Mouse (Mus musculus) liver, adult 2 months (tissue): Measurements from ENCODE around the gene Cd80. TPM values are rescaled to one million over a fixed set of nuclear protein-coding genes. Genes with fewer than 3 reads are reported as not detected.

Source experiments
- DNase-seq: peaks from one replicate; pipeline ENCODE4 v3.0.0-alpha.2; 2011; ENCODE audit warnings: low read depth, low spot score; ENCODE audit errors: extremely low read depth
- H3K27ac ChIP-seq: fragments of 200-500 bp; replicated peaks from 2 replicates; pipeline ENCODE4 v1.5.1; 2012; ENCODE audit warnings: low read depth, mild to moderate bottlenecking, control low read depth, inconsistent platforms, low read length; ENCODE audit not compliant: insufficient read depth
- H3K27me3 ChIP-seq: fragments of 200-500 bp; 2 replicates; pipeline ENCODE4 v1.6.1; 2012; ENCODE audit warnings: mild to moderate bottlenecking, moderate library complexity, low read length, inconsistent platforms; ENCODE audit not compliant: control insufficient read depth, insufficient read depth
- H3K36me3 ChIP-seq: fragments of 200-500 bp; 2 replicates; pipeline ENCODE4 v1.6.1; 2012; ENCODE audit warnings: low read length, inconsistent platforms; ENCODE audit not compliant: control insufficient read depth, insufficient read depth
- H3K4me1 ChIP-seq: fragments of 200-500 bp; 2 replicates; pipeline ENCODE4 v1.6.1; 2011; ENCODE audit warnings: low read length; ENCODE audit not compliant: control insufficient read depth, insufficient read depth
- H3K4me3 ChIP-seq: fragments of 200-500 bp; 2 replicates; pipeline ENCODE4 v1.5.1; 2011; ENCODE audit warnings: low read depth, mild to moderate bottlenecking, control low read depth, low read length, moderate library complexity; ENCODE audit not compliant: insufficient read depth
- H3K79me2 ChIP-seq: fragments of 200-500 bp; 2 replicates; pipeline ENCODE4 v1.6.1; 2012; ENCODE audit warnings: inconsistent platforms, mild to moderate bottlenecking, low read length, moderate library complexity; ENCODE audit not compliant: control insufficient read depth, insufficient read depth
- H3K9ac ChIP-seq: fragments of 200-500 bp; 2 replicates; pipeline ENCODE4 v1.6.1; 2012; ENCODE audit warnings: low read depth, mild to moderate bottlenecking, control low read depth, inconsistent platforms, low read length
- CTCF ChIP-seq: fragments of 200-500 bp; IDR thresholded peaks from 2 replicates; pipeline ENCODE4 v1.5.1; 2011; ENCODE audit warnings: low read depth, low read length, control low read depth
- POLR2A ChIP-seq: fragments of 200-500 bp; IDR thresholded peaks from 2 replicates; pipeline ENCODE4 v1.6.1; 2011; ENCODE audit warnings: low read length, control low read depth; ENCODE audit not compliant: insufficient read depth; ENCODE audit errors: extremely low read depth
- WGBS: fragments of 180-500 bp; shearing (Covaris S2); methylation state at CpG from one replicate; pipeline ENCODE4 v1.1.7; 2018; 5-methylcytosine and 5-hydroxymethylcytosine counted together
- polyA plus RNA-seq: library from polyadenylated mRNA; depleted of rRNA; stranded (reverse); fragments of >200 nt; gene quantifications from 2 replicates; pipeline ENCODE4 v1.2.3, GENCODE M21; 2012
- total RNA-seq: library from RNA; depleted of rRNA; stranded (reverse); fragments of >200 nt; gene quantifications from 2 replicates; pipeline ENCODE4 v1.2.3, GENCODE M21; 2014

The Cd80 gene
- total and polyA plus RNA-seq, 2 experiments: 0.28 to 0.29 TPM

DNA sequence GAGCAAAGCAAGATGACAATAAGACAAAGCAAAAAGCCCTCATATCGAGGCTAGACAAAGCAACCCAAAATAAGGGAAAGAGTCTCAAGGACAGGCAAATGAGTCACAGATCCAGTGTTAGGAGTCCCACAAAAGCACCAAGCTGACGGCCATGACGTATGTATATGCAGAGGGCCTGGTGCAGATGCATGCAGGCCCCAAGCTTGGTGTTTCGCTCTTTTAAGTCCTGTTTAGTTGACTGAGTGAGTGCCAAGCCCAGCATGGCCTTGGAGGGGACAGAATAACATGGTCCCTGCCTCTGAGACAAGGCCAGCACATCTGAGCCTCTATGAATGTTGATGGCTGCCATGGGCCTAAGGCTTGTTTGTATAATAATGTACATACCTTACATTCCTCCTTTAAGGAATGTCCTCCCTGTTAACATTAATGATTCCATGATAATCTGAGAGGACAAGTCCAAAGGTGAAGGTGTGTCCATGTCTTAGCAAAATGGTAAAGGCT is 21.0 kb upstream of the Cd80 start:
- peaks cover 3% of the 10 kb centered on the region; the same call in 1 of the 2 replicates for H3K79me2 ChIP-seq
- no peak overlapping the region for H3K9ac ChIP-seq
- 95% methylated on average over 4 of the region's 4 CpGs for WGBS
- DNase-seq: no peak
- no peak overlapping the region for H3K4me3 ChIP-seq
- peaks cover 16% of the 10 kb centered on the region for H3K4me1 ChIP-seq
- H3K27ac ChIP-seq: no peak overlapping the region
- H3K36me3 ChIP-seq: no peaks in the 10 kb centered on the region
- no peak for TF ChIP-seq CTCF
- no peak for TF ChIP-seq POLR2A
- no peaks in the 10 kb centered on the region for H3K27me3 ChIP-seq

DNA sequence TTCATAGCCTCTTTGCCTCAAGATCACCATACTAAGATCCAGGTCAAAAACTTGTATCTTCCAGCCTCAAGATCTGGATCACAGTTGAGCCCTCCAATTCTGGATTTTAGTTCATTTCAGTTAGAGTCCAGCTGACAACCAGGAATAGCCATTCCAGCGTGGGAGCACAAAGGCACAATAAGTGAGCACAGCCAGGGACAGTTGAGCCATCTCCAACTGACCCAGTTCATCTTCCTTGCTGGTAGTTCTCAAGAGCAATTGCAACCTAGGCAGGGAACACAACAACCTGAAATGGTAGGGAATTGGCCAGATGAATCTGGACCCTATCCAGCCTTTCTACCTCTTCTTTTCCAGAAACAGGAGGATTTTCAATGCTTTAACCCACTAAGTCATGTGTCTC is 16.2 kb upstream of the Cd80 start:
- WGBS: 93% methylated on average over 1 of the region's 1 CpGs

DNA sequence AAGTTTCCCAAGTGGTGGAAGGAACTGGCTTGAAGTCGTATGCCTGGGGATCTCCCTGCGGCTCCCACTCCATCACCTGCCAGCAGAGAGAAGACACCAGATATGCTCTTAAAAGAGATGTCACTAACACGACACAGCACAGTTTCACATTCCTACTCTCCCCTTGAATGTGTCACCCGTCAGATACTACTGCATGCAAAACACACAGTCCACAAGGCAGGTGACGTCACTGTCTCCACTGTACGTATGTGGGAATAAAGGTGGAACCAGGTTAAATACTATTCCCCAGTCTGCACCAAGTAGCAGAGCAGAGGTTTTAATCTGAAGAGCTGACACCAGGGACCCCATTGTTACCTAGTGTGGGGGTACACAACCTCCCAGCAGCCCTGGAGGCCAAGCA is 15.0 kb upstream of the Cd80 start:
- Histone ChIP-seq H3K4me1 (no peaks in the 10 kb centered on the region), H3K9ac (no peak overlapping the region), H3K36me3 (0 out of 2 replicates have a peak, but pooled peaks cover 2% of the 10 kb centered on the region), H3K79me2 (no peaks in the 10 kb centered on the region), H3K27me3 (no peaks in the 10 kb centered on the region), H3K27ac (no peak overlapping the region), H3K4me3 (no peak overlapping the region)
- TF ChIP-seq CTCF: no peak
- no peak for TF ChIP-seq POLR2A
- 90% methylated on average over 6 of the region's 6 CpGs for WGBS
- DNase-seq: no peak

More for the DNA sequence above, 16.2 kb upstream of the Cd80 start:
- H3K4me1 ChIP-seq: no peaks in the 10 kb centered on the region
- H3K79me2 ChIP-seq: no peaks in the 10 kb centered on the region
- no peak for TF ChIP-seq POLR2A
- TF ChIP-seq CTCF: no peak
- H3K36me3 ChIP-seq: no peaks in the 10 kb centered on the region
- H3K27ac ChIP-seq: no peak overlapping the region
- no peak for DNase-seq
- no peak overlapping the region for H3K9ac ChIP-seq
- no peak overlapping the region for H3K4me3 ChIP-seq
- no peaks in the 10 kb centered on the region for H3K27me3 ChIP-seq

DNA sequence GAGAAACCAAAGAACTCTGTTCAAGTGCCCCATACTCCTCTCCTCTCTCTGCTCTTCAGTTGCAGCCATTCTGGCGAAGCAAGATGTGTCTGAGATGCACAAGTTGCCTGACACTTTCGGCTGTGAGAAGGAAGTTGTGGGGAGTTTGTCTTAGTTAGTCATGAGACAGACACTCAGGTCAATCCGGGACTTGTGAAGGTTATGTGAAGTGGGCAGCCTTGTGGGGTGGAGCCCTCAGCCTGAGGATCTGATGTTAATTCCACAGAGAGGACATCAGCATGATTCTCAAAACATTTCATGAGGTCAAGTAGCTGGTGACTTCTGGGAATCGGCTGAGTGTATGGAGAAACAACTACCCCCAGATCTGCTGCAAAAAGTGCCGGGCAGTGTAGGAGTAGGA is 13.8 kb upstream of the Cd80 start:
- Histone ChIP-seq H3K9ac (no peak overlapping the region), H3K36me3 (peaks cover 2% of the 10 kb centered on the region; the same call in 1 of the 2 replicates), H3K4me3 (no peak overlapping the region), H3K4me1 (no peaks in the 10 kb centered on the region), H3K27me3 (no peaks in the 10 kb centered on the region), H3K79me2 (no peaks in the 10 kb centered on the region), H3K27ac (no peak overlapping the region)
- TF ChIP-seq CTCF: no peak
- no peak for TF ChIP-seq POLR2A
- DNase-seq: no peak
- WGBS: 82% methylated on average over 5 of the region's 5 CpGs

DNA sequence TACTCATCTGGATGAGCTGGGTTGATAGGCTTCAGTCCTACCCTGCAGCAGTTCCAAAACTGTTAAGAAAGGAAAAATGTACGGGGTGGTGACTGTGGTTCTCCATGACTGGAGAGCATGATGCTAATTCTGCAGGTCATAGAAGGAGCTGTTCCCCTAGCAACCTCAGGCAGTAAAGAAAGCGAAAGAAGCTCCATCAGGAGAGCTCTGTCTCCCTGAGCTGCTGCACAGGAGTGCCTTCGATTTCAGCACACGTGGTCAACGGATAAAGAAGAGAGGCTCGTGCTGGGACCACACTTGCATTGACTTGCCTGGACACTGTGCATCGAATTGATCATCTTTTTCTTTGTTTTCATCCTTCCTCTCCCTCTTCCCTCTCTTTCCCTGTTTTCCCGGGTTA is 13.1 kb upstream of the Cd80 start:
- Histone ChIP-seq H3K4me3 (no peak overlapping the region), H3K27me3 (no peaks in the 10 kb centered on the region), H3K36me3 (peaks cover 2% of the 10 kb centered on the region; the same call in 1 of the 2 replicates), H3K79me2 (no peaks in the 10 kb centered on the region), H3K27ac (no peak overlapping the region), H3K4me1 (no peaks in the 10 kb centered on the region), H3K9ac (no peak overlapping the region)
- DNase-seq: no peak
- TF ChIP-seq CTCF (no peak), POLR2A (no peak)
- WGBS: 86% methylated on average over 8 of the region's 8 CpGs

DNA sequence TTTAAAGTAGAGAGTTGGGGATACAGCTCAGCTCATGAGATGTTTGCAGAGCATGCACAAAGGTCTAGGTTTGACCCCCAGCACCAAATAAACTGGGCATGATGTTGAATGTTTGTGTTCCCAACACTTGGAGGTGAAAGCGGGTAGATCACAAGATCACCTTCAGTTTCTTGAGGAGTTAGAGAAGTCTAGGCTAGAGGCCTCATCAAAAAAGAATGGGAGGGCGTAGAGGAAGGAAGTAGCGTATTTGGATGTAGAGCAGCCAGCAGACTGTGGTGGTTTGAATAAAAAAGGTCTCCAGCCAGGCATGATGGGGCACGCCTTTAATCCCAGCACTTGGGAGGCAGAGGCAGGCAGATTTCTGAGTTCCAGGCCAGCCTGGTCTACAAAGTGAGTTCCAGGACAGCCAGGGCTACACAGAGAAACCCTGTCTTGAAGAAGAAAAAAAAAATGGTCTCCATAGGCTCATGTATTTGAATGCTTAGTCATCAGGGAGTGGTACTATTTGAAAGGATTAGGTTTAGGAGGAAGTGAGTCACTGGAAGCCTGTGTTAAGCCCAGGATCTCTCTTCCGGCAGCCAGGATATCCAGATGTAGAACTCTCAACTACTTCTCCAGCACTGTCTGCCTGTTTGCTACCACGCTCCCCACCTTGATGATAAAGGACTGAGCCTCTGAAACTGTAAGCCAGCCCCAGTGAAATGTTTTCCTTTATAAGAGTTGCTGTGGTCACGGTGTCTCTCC is 11.5 kb upstream of the Cd80 start:
- no peaks in the 10 kb centered on the region for H3K79me2 ChIP-seq
- TF ChIP-seq CTCF: no peak
- no peak for TF ChIP-seq POLR2A
- DNase-seq: no peak
- WGBS: 97% methylated on average over 7 of the region's 7 CpGs
- peaks cover 2% of the 10 kb centered on the region; the same call in 1 of the 2 replicates for H3K36me3 ChIP-seq
- H3K27me3 ChIP-seq: no peaks in the 10 kb centered on the region
- H3K27ac ChIP-seq: no peak overlapping the region
- no peak overlapping the region for H3K9ac ChIP-seq
- H3K4me1 ChIP-seq: no peaks in the 10 kb centered on the region
- no peak overlapping the region for H3K4me3 ChIP-seq
